In genomic region chr10:127542720-127543119, GRCm38 (mm10) we compare ENCODE assay signal across 17 mouse cellular contexts. TPM values are rescaled to one million over a fixed set of nuclear protein-coding genes. Genes with fewer than 3 reads are reported as not detected.
DNase-seq lines count a peak whose midpoint lies in the region; ATAC-seq and TF ChIP-seq lines count a peak whose summit lies in the region.
"Had no signal": no experiment of that assay in that cellular context is flagged by ENCODE, and none has a peak within 500 bp of the region (broad histone marks: within the 10 kb centered on the region; RNA-seq: fewer than 3 reads in every experiment).

No protein-coding gene starts in this region.

- H3K27ac ChIP-seq in layer of hippocampus, adult 2 months: peak overlapping the region; percentile 53; the same call in 1 of the 2 replicates
- peak overlapping the region; percentile 62; the same call in 1 of the 2 replicates for H3K27ac ChIP-seq in hindbrain, embryonic 15.5 days (replicated peaks)
- H3K27ac ChIP-seq in neural tube, embryonic 14.5 days (ENCODE audit: low read depth, low read length): no peak overlapping the region
- H3K27ac ChIP-seq in kidney, embryonic 16.5 days (ENCODE audit: low read length): no peak overlapping the region
- H3K27ac ChIP-seq: embryonic facial prominence, embryonic 10.5 days; heart, embryonic 10.5 days; limb, embryonic 13.5 days; liver, embryonic 15.5 days had no signal

- no peak for DNase-seq in layer of hippocampus, adult 2 months (ENCODE audit: low spot score in 2 of 2)
- DNase-seq in layer of hippocampus, adult 9-10 months (ENCODE audit: low spot score): no peak
- peak; percentile 59 to 72 for DNase-seq in cerebellum, postnatal 25 days
- DNase-seq in spleen, postnatal 4 days (ENCODE audit: low spot score in 2 of 2): no peak
- DNase-seq in kidney, adult 18-20 months: no peak
- DNase-seq: adrenal gland, postnatal 14 days; gastrocnemius, postnatal 36 days had no signal

- no peak overlapping the region for H3K4me3 ChIP-seq in layer of hippocampus, adult 2 months
- H3K4me3 ChIP-seq in hindbrain, embryonic 15.5 days: no peak overlapping the region
- H3K4me3 ChIP-seq in neural tube, embryonic 14.5 days (ENCODE audit: low read depth, low read length): no peak overlapping the region
- no peak overlapping the region for H3K4me3 ChIP-seq in kidney, embryonic 16.5 days (ENCODE audit: low read length)
- H3K4me3 ChIP-seq: embryonic facial prominence, embryonic 10.5 days; erythroblast, embryonic 14.5 days; heart, embryonic 10.5 days; limb, embryonic 13.5 days; liver, embryonic 15.5 days; megakaryocyte, embryonic 14.5 days had no signal

- no peak overlapping the region for H3K9ac ChIP-seq in hindbrain, embryonic 15.5 days
- H3K9ac ChIP-seq in neural tube, embryonic 14.5 days (replicated peaks; ENCODE audit: low read depth, low read length): 0 out of 2 replicates have a peak overlapping the region, but pooled peaks have one; percentile 11
- no peak overlapping the region for H3K9ac ChIP-seq in kidney, embryonic 16.5 days (replicated peaks; ENCODE audit: low read length)
- H3K9ac ChIP-seq: limb, embryonic 13.5 days; liver, embryonic 15.5 days had no signal

- H3K27me3 ChIP-seq in hindbrain, embryonic 15.5 days: no peaks in the 10 kb centered on the region
- H3K27me3 ChIP-seq in neural tube, embryonic 14.5 days (ENCODE audit: control insufficient read depth, insufficient read depth, low read length): no peaks in the 10 kb centered on the region
- H3K27me3 ChIP-seq in kidney, embryonic 16.5 days (ENCODE audit: insufficient read depth, low read length): no peaks in the 10 kb centered on the region
- H3K27me3 ChIP-seq: limb, embryonic 13.5 days had no signal

- peaks cover 10% of the 10 kb centered on the region for H3K4me1 ChIP-seq in hindbrain, embryonic 15.5 days (replicated peaks)
- peaks cover under 1% of the 10 kb centered on the region; the same call in 1 of the 2 replicates for H3K4me1 ChIP-seq in neural tube, embryonic 14.5 days (ENCODE audit: control insufficient read depth, insufficient read depth, low read length)
- no peaks in the 10 kb centered on the region for H3K4me1 ChIP-seq in kidney, embryonic 16.5 days (ENCODE audit: insufficient read depth, low read length)
- H3K4me1 ChIP-seq: limb, embryonic 13.5 days; liver, embryonic 15.5 days had no signal

- peaks cover 80% of the 10 kb centered on the region for H3K36me3 ChIP-seq in hindbrain, embryonic 15.5 days
- peaks cover 82% of the 10 kb centered on the region for H3K36me3 ChIP-seq in neural tube, embryonic 14.5 days (ENCODE audit: control insufficient read depth, insufficient read depth, low read length)
- peaks cover 26% of the 10 kb centered on the region; the same call in 1 of the 2 replicates for H3K36me3 ChIP-seq in kidney, embryonic 16.5 days (ENCODE audit: insufficient read depth, low read length)

- no peak overlapping the region for H3K4me2 ChIP-seq in hindbrain, embryonic 15.5 days
- H3K4me2 ChIP-seq in neural tube, embryonic 14.5 days (ENCODE audit: low read depth, low read length): no peak overlapping the region
- H3K4me2 ChIP-seq in kidney, embryonic 16.5 days (replicated peaks; ENCODE audit: low read depth, low read length): no peak overlapping the region
- H3K4me2 ChIP-seq: limb, embryonic 13.5 days; liver, embryonic 15.5 days had no signal

- ATAC-seq in hindbrain, embryonic 15.5 days (ENCODE audit: low FRiP score, low read depth): no peak
- 0 out of 2 replicates have a peak, but pooled peaks have one; percentile 7 for ATAC-seq in neural tube, embryonic 14.5 days (ENCODE audit: low read depth)
- no peak for ATAC-seq in kidney, embryonic 16.5 days (ENCODE audit: low FRiP score, low TSS enrichment)
- ATAC-seq: intestine, postnatal 0 days had no signal

- 30% methylated on average over 6 of the region's 6 CpGs for WGBS in hindbrain, embryonic 15.5 days
- 31% methylated on average over 6 of the region's 6 CpGs for WGBS in neural tube, embryonic 14.5 days
- 46% methylated on average over 6 of the region's 6 CpGs for WGBS in kidney, embryonic 16.5 days

- H3K9me3 ChIP-seq in hindbrain, embryonic 15.5 days: no peaks in the 10 kb centered on the region
- H3K9me3 ChIP-seq in neural tube, embryonic 14.5 days (ENCODE audit: control insufficient read depth, low read length): no peaks in the 10 kb centered on the region
- no peaks in the 10 kb centered on the region for H3K9me3 ChIP-seq in kidney, embryonic 16.5 days (ENCODE audit: low read length)
- H3K9me3 ChIP-seq: embryonic facial prominence, embryonic 10.5 days; heart, embryonic 10.5 days; limb, embryonic 13.5 days; liver, embryonic 15.5 days; megakaryocyte, embryonic 14.5 days had no signal

- no peak for TF ChIP-seq CTCF in layer of hippocampus, adult 2 months (conservative IDR thresholded peaks at IDR 0.05)

RNA-seq across cellular contexts. Expression of gene Nxph4, which starts 8.4 kb away (rescaled TPM):
- total RNA-seq in layer of hippocampus, adult 2 months (2021): 1 to 10 TPM; 1.2 to 1.6 TPM
- polyA plus RNA-seq in hindbrain, embryonic 15.5 days (2015; fragmentation: Nextera tagmentation; extraction: Ambion mirVana): 161 and 194 TPM in 2 replicates
- 80.1 and 80.4 TPM in 2 replicates for polyA plus RNA-seq in neural tube, embryonic 14.5 days (2014; fragmentation: Nextera tagmentation; extraction: Ambion mirVana)
- polyA plus RNA-seq in kidney, embryonic 16.5 days (2015; fragmentation: Nextera tagmentation; extraction: Ambion mirVana): 1.8 and 2.3 TPM in 2 replicates
- polyA plus RNA-seq: erythroblast, embryonic 14.5 days; liver, embryonic 15.5 days had no signal

RNA-seq across cellular contexts. Expression of gene Shmt2, which starts 20.5 kb away (rescaled TPM):
- total RNA-seq in layer of hippocampus, adult 2 months (2021): 10 to 100 TPM; 25.4 to 27.6 TPM
- 56.2 and 64.8 TPM in 2 replicates for polyA plus RNA-seq in hindbrain, embryonic 15.5 days (2015; fragmentation: Nextera tagmentation; extraction: Ambion mirVana)
- 44.9 and 46.8 TPM in 2 replicates for polyA plus RNA-seq in neural tube, embryonic 14.5 days (2014; fragmentation: Nextera tagmentation; extraction: Ambion mirVana)
- polyA plus RNA-seq in kidney, embryonic 16.5 days (2015; fragmentation: Nextera tagmentation; extraction: Ambion mirVana): 119 and 123 TPM in 2 replicates

RNA-seq across cellular contexts. Expression of gene Ndufa4l2, which starts 28.0 kb away (rescaled TPM):
- 1 to 10 TPM; 3.5 to 3.7 TPM for total RNA-seq in layer of hippocampus, adult 2 months (2021)
- 20.7 and 24.4 TPM in 2 replicates for polyA plus RNA-seq in hindbrain, embryonic 15.5 days (2015; fragmentation: Nextera tagmentation; extraction: Ambion mirVana)
- 9.7 and 13.5 TPM in 2 replicates for polyA plus RNA-seq in neural tube, embryonic 14.5 days (2014; fragmentation: Nextera tagmentation; extraction: Ambion mirVana)
- polyA plus RNA-seq in kidney, embryonic 16.5 days (2015; fragmentation: Nextera tagmentation; extraction: Ambion mirVana): 74.4 and 77.3 TPM in 2 replicates

RNA-seq across cellular contexts. Expression of gene Stac3, which starts 41.2 kb away (rescaled TPM):
- 1 to 10 TPM; 2.4 to 8.1 TPM for total RNA-seq in layer of hippocampus, adult 2 months (2021)
- 2.5 and 2.9 TPM in 2 replicates for polyA plus RNA-seq in hindbrain, embryonic 15.5 days (2015; fragmentation: Nextera tagmentation; extraction: Ambion mirVana)
- 0.31 TPM in 1 of 2 replicates, not detected in the other for polyA plus RNA-seq in neural tube, embryonic 14.5 days (2014; fragmentation: Nextera tagmentation; extraction: Ambion mirVana)
- polyA plus RNA-seq in kidney, embryonic 16.5 days (2015; fragmentation: Nextera tagmentation; extraction: Ambion mirVana): 0.85 and 1.9 TPM in 2 replicates

Comparison
In these comparisons a context has a peak if more than half of its experiments do, and no peak if none do; other contexts are left out.
1. DNase-seq: peak in cerebellum, postnatal 25 days (2 of 2); none in layer of hippocampus, adult 2 months (0 of 2), layer of hippocampus, adult 9-10 months (single experiment), spleen, postnatal 4 days (0 of 2) and kidney, adult 18-20 months (single experiment).
2. H3K27ac ChIP-seq: peak in layer of hippocampus, adult 2 months (single experiment) and hindbrain, embryonic 15.5 days (single experiment); none in neural tube, embryonic 14.5 days (single experiment) and kidney, embryonic 16.5 days (single experiment).
3. RNA of gene Nxph4, which starts 8.4 kb away (polyA plus RNA-seq): 161 to 194 TPM in hindbrain, embryonic 15.5 days and 80.1 to 80.4 TPM in neural tube, embryonic 14.5 days; 1.8 to 2.3 TPM in kidney, embryonic 16.5 days; every median in the first group is over 10 times any median in the second.